Comparison of ENCODE assay signal across 9 mouse cellular contexts in genomic region chr15:81247583-81248340, GRCm38 (mm10). TPM values are rescaled to one million over a fixed set of nuclear protein-coding genes. Genes with fewer than 3 reads are reported as not detected.
DNase-seq lines count a peak whose midpoint lies in the region; ATAC-seq and TF ChIP-seq lines count a peak whose summit lies in the region.
"Had no signal": no experiment of that assay in that cellular context is flagged by ENCODE, and none has a peak within 500 bp of the region (broad histone marks: within the 10 kb centered on the region; RNA-seq: fewer than 3 reads in every experiment).

No protein-coding gene starts in this region.

- H3K27ac ChIP-seq in kidney, adult 2 months (ENCODE audit: insufficient read depth, low read depth, low read length), result peak overlapping the region; percentile 95
- no peak overlapping the region for H3K27ac ChIP-seq in forebrain, embryonic 14.5 days (ENCODE audit: low read depth, low read length)
- H3K27ac ChIP-seq: neural tube, embryonic 12.5 days had no signal

- H3K4me2 ChIP-seq in forebrain, embryonic 14.5 days (ENCODE audit: low read length), result no peak overlapping the region
- H3K4me2 ChIP-seq: neural tube, embryonic 12.5 days had no signal

- no peak for TF ChIP-seq POLR2A in kidney, adult 2 months (IDR thresholded peaks at IDR 0.05; ENCODE audit: low read depth, low read length)

- no peak overlapping the region for H3K9ac ChIP-seq in forebrain, embryonic 14.5 days (ENCODE audit: low read length)
- H3K9ac ChIP-seq: neural tube, embryonic 12.5 days had no signal

- H3K27me3 ChIP-seq in kidney, adult 2 months (replicated peaks; ENCODE audit: control insufficient read depth, insufficient read depth, low read length), result no peaks in the 10 kb centered on the region
- H3K27me3 ChIP-seq in forebrain, embryonic 14.5 days (replicated peaks; ENCODE audit: control insufficient read depth, insufficient read depth, low read length), result no peaks in the 10 kb centered on the region
- H3K27me3 ChIP-seq: neural tube, embryonic 12.5 days had no signal

- no peaks in the 10 kb centered on the region for H3K36me3 ChIP-seq in kidney, adult 2 months (ENCODE audit: control insufficient read depth, insufficient read depth, low read length)
- no peaks in the 10 kb centered on the region for H3K36me3 ChIP-seq in forebrain, embryonic 14.5 days (ENCODE audit: control insufficient read depth, insufficient read depth, low read length)
- H3K36me3 ChIP-seq: neural tube, embryonic 12.5 days had no signal

- H3K4me3 ChIP-seq in kidney, adult 2 months (ENCODE audit: insufficient read depth, low read depth, low read length), result peak overlapping the region; percentile 47; the same call in 1 of the 2 replicates
- H3K4me3 ChIP-seq in forebrain, embryonic 14.5 days (ENCODE audit: low read depth, low read length), result no peak overlapping the region
- H3K4me3 ChIP-seq: neural tube, embryonic 12.5 days had no signal

- intact Hi-C loops in gastrocnemius, postnatal 14 days (cut with DNase I; ENCODE audit: low total_unique reads), result no loop called here

- no peak for ATAC-seq in forebrain, embryonic 14.5 days
- no peak for ATAC-seq in erythroid progenitor cell, adult 5-6 weeks (replicated peaks; ENCODE audit: low FRiP score, poor library complexity, severe bottlenecking)

- 5% methylated on average over 13 of the region's 13 CpGs for WGBS in kidney, adult 2 months
- 58% methylated on average over 13 of the region's 13 CpGs for WGBS in forebrain, embryonic 14.5 days

- DNase-seq in urinary bladder, postnatal 25 days (ENCODE audit: low spot score), result peak; percentile 36
- DNase-seq in urinary bladder, postnatal 10 days (ENCODE audit: low spot score), result no peak
- peak; percentile 47 for DNase-seq in gastrocnemius, postnatal 14 days
- peak; percentile 98 for DNase-seq in kidney, adult 2 months
- peak; percentile 89 for DNase-seq in lung, postnatal 36 days
- no peak for DNase-seq in forebrain, embryonic 14.5 days (ENCODE audit: low spot score)
- DNase-seq in cerebellum, adult 18-20 months, result no peak

- peaks cover 22% of the 10 kb centered on the region for H3K4me1 ChIP-seq in kidney, adult 2 months (ENCODE audit: control insufficient read depth, insufficient read depth, low read length)
- no peaks in the 10 kb centered on the region for H3K4me1 ChIP-seq in forebrain, embryonic 14.5 days (ENCODE audit: control insufficient read depth, insufficient read depth, low read length)

- TF ChIP-seq CTCF in kidney, adult 2 months (conservative IDR thresholded peaks at IDR 0.05; ENCODE audit: insufficient read depth, insufficient read length, low read depth, low read length), result no peak

- peaks cover 2% of the 10 kb centered on the region; the same call in 1 of the 2 replicates for H3K9me3 ChIP-seq in forebrain, embryonic 14.5 days (replicated peaks; ENCODE audit: control insufficient read depth, low read length)

RNA-seq across cellular contexts. Expression of gene Mchr1, which starts 12.5 kb away (rescaled TPM):
- 1 to 10 TPM; 1.5 to 1.9 TPM for total RNA-seq in gastrocnemius, postnatal 14 days (2021)
- polyA plus RNA-seq in kidney, adult 2 months (2012; rRNA removed), result 2.1 and 2.3 TPM in 2 replicates
- polyA plus RNA-seq in forebrain, embryonic 14.5 days (2014; fragmentation: Nextera tagmentation; extraction: Ambion mirVana), result 1.4 and 1.8 TPM in 2 replicates
- total RNA-seq in erythroid progenitor cell, adult 5-6 weeks (2015; ENCODE audit: low replicate concordance), result not detected in 2 replicates
- not detected in 2 replicates for total RNA-seq in erythroid progenitor cell, adult 5-6 weeks (2017; ENCODE audit: low replicate concordance)

RNA-seq across cellular contexts. Expression of gene Mrtfa, which starts 57.2 kb away (rescaled TPM):
- total RNA-seq in gastrocnemius, postnatal 14 days (2021), result 10 to 100 TPM; 17.1 to 37.4 TPM
- polyA plus RNA-seq in kidney, adult 2 months (2012; rRNA removed), result 15.1 and 16.0 TPM in 2 replicates
- 13.6 and 21.8 TPM in 2 replicates for polyA plus RNA-seq in forebrain, embryonic 14.5 days (2014; fragmentation: Nextera tagmentation; extraction: Ambion mirVana)
- total RNA-seq in erythroid progenitor cell, adult 5-6 weeks (2015; ENCODE audit: low replicate concordance), result 11.5 and 14.3 TPM in 2 replicates
- 3.5 and 9.0 TPM in 2 replicates for total RNA-seq in erythroid progenitor cell, adult 5-6 weeks (2017; ENCODE audit: low replicate concordance)

Comparison
In these comparisons a context has a peak if more than half of its experiments do, and no peak if none do; other contexts are left out.
1. DNase-seq: peak in urinary bladder, postnatal 25 days (single experiment), gastrocnemius, postnatal 14 days (single experiment), kidney, adult 2 months (single experiment) and lung, postnatal 36 days (single experiment); none in urinary bladder, postnatal 10 days (single experiment), forebrain, embryonic 14.5 days (single experiment) and cerebellum, adult 18-20 months (0 of 2).